Mouse (Mus musculus): ENCODE measurements around the gene Bcan.

Bcan gene

DNA sequence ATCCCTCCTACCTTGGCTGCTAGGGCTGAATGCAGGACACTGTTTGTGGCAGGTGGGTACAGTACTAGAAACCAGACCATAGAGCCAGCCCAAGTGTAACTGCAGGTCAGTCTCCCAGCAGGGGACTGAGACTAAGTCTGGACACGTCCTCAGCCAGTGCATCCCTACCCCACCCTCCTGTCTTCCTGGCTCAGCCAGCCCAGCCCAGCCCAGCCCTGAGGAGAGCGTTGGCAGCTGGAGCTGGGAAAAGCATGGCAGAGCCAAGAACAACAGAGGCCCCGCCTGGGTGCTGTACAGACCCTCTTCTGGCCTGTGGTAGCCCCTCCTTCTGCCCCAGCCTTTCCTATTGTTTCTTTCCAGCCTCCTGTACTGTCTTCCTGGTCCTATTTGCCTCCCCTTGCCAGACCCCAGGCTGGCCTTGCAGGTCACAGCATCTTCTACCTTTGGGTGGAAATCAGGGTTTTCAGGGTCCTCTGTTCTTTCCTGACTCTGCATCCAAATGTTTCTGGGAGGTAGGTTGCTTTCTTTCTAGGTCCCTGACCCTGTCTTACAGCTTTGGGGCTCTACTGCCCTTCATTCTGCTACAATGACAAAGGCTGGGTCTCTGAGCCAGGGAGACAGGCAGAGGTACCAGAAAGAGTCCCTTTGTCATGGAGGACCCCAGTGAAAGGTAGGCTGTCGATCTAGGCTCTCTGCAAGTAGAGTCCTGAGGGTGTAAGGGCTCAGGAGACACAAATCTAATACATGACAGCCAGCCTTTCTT is 55.0 kb downstream of the Bcan start:
- no peak for DNase-seq (ENCODE audit: low read depth, low spot score)

DNA sequence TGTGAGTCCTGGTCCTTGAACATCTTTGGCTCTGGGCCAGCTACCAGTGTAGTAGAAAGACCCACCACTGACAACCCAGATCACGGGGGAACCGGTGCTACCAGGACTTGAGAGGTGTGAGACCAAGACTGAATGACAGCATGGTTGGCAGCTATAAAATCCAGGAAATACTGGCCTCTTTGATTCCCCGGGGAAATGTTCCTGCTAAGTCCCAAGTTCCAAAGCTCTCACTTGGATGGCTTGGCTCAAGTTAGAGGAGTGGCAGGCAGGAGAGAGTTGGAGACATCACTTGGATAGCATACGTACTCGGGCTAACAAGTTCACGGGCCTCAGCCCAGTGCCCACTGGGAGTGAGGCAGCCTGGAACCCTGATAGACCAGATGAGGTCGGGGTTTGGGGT is 56.4 kb downstream of the Bcan start:
- no peak for DNase-seq (ENCODE audit: low read depth, low spot score)

DNA sequence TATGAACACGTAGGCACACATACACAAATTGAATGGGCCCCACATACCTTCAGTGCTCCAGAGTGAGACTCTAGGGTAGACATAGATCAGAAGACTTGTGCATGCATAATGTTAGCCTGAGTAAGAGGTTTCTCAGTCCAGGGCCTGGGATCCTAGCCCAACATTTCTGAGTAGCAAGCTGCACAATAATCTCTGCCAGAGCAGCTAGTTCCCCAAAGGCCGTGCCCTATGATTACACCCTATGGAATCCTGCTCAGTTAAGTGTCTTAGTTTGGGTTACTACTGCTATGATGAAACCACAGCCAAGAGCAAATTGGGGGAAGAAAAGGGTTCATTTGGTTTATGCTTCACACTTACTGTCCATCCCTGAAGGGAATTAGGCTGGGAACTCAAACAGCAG is 57.6 kb downstream of the Bcan start:
- DNase-seq (ENCODE audit: low read depth, low spot score), result no peak

DNA sequence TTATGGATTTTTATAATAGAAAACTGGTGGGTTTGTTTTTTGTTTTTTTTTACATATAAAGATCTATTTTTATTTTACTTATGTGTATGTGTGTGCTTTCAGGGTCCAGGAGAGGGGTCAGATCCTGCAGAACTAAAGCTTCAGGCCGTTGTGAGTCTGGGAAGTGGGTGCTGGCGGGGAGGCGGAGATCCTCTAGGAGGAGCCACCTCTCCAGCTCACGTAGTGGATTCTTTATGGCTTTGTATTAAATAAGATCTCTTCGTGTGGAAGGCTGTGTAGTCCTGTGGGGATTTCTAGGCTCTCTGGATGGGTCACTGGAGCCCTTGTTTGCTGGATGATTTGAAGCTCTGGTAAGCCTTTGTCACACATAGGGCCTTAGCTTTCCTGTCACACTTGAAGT is 59.4 kb downstream of the Bcan start:
- DNase-seq (ENCODE audit: low read depth, low spot score), result no peak

All from telencephalon, adult 2 months (tissue).